Mouse (Mus musculus) lung, adult 2 months (tissue): ENCODE measurements at regions not wholly inside any gene's neighbourhood (a gene's known extent, or its start where the extent isn't known, plus 50 kb on each side); places are given as distances from the start of the nearest gene placed in this dataset.

Source experiments
- DNase-seq: peaks from one replicate; pipeline ENCODE4 v3.0.0; 2022
- H3K4me1 ChIP-seq: fragments of 200-500 bp; 2 replicates; pipeline ENCODE4 v1.6.1; 2011; ENCODE audit warnings: low read length; ENCODE audit not compliant: control insufficient read depth, insufficient read depth
- H3K4me3 ChIP-seq: fragments of 200-500 bp; replicated peaks from 2 replicates; pipeline ENCODE3; 2011; ENCODE audit warnings: low read depth, mild to moderate bottlenecking, control low read depth, low read length; ENCODE audit errors: extremely low read depth
- CTCF ChIP-seq: fragments of 200-500 bp; IDR thresholded peaks from 2 replicates; pipeline ENCODE4 v1.5.1; 2011; ENCODE audit warnings: mild to moderate bottlenecking, low read length, control low read depth; ENCODE audit not compliant: insufficient read depth
- POLR2A ChIP-seq: fragments of 200-500 bp; IDR thresholded peaks from 2 replicates; pipeline ENCODE4 v1.6.1; 2011; ENCODE audit warnings: low read depth, mild to moderate bottlenecking, control low read depth, low read length, borderline replicate concordance; ENCODE audit errors: extremely low read depth
- WGBS: fragments of 180-500 bp; shearing (Covaris S2); methylation state at CpG from one replicate; pipeline ENCODE4 v1.1.7; 2018; 5-methylcytosine and 5-hydroxymethylcytosine counted together

- WGBS: 83% methylated on average over 2 of the region's 2 CpGs
- TF ChIP-seq CTCF (no peak), POLR2A (no peak)
Observed at GRCm38 (mm10) chr15:24635620-24636019, 777.9 kb downstream of the Basp1 start.

DNA sequence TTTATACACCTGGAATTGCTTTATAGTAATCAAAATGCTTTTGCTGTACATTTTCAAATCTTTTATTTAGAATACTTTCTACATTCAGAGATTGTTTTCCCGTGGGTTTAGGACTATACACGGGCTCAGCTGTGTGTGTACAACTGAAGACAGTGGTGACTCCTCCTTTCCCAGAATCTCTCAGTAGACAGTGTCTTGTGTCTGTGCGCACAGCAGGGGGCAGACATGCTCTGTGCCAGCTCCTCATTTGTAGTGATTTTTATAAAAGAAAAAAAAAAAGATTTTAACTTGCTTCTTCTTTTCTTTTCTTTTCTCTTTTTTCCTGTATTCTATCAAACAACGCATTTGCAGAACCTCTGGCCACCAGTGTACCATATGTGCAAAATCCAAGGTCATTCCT, 817.3 kb downstream of the Basp1 start:
- DNase-seq: no peak
- Histone ChIP-seq H3K4me3 (no peak overlapping the region), H3K4me1 (no peaks in the 10 kb centered on the region)
- TF ChIP-seq CTCF (peak; percentile 36; the same call in 1 of the 2 replicates), POLR2A (no peak)
- 23% methylated on average over 4 of the region's 4 CpGs for WGBS

More at GRCm38 (mm10) chr15:24635620-24636019, 777.9 kb downstream of the Basp1 start:
- H3K4me3 ChIP-seq: no peak overlapping the region
- DNase-seq: no peak
- H3K4me1 ChIP-seq: no peaks in the 10 kb centered on the region

DNA sequence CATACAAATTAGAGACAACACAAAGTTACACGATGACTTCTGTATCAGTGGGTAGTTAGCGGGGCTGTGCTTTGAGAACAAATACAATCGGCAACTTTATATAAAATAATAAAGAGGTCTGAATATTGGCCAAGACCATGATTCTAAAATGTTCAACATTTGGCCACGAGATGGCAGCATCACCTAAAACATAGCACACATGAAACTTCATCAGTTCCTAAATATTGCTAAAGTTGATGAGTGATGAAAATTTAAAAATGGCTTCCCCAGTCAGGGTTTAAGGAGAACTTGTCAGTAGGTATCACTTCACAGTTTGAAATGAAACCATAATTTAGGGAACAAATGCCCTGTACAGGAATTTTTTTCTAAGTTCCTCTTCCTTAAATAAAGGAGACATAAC, 824.6 kb downstream of the Basp1 start:
- 15% methylated on average over 4 of the region's 4 CpGs for WGBS
- Histone ChIP-seq H3K4me1 (no peaks in the 10 kb centered on the region), H3K4me3 (no peak overlapping the region)
- DNase-seq: peak; percentile 13
- TF ChIP-seq CTCF (no peak), POLR2A (no peak)

DNA sequence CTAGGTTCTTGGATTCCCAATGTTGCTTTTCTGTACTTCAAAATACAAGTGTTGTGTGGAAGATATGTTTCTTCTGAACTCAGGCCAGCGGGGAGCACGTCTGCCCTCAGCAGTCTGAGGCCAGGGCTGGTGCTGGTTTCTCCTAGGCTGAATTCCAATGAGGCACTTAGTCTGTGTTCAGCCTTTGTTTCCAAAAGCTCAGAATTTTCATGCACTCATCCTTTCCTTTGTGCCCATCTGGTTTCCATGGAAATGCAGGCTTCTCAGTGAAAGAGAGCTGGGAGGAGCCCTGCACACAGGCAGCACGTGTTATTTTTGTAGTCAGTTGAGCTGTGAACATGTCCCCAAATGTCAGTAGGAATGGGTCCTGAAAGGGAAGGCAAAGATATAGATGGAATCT, 846.6 kb downstream of the Basp1 start:
- 49% methylated on average over 3 of the region's 3 CpGs for WGBS
- TF ChIP-seq POLR2A: no peak
- TF ChIP-seq CTCF: no peak
- H3K4me3 ChIP-seq: no peak overlapping the region
- H3K4me1 ChIP-seq: no peaks in the 10 kb centered on the region
- no peak for DNase-seq

DNA sequence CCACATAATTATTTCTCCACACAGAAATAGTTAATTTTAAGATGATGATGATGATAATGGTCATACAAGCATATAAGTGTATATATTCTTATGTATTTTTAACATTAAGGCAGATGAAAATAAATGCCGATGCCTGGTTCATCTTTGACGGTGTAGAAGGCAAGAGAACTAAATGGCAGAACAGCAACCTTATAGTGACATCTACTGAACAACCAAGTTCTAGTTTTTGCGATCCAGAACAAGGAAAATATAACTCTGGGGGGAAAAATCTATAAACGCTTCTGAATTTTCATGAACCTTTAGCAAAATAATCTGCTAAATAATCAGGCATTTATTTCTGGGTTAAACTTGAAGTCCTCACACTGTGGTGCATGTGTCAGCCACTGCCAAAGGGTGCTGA, 856.8 kb downstream of the Basp1 start:
- Histone ChIP-seq H3K4me3 (no peak overlapping the region), H3K4me1 (no peaks in the 10 kb centered on the region)
- DNase-seq: no peak
- TF ChIP-seq CTCF (no peak), POLR2A (no peak)
- WGBS: 87% methylated on average over 4 of the region's 4 CpGs

DNA sequence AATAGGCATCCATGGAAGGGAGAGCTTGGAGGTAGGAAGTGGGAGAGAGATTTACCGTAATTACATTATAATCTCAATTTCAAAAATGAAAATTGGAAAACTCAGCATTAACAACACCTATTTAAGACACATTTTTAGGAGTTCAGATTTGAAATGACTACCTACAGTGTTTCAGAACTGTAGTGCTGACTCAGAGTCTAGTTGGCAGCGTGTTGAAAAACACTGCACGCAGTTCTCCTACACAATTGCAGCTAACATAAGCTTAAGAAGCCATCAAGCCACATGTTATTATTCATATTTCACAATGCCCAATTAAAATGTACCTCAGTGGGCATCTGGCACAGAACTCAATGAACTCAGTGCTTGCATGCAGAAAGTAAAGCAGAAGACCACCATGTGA, 863.5 kb downstream of the Basp1 start:
- 92% methylated on average over 3 of the region's 3 CpGs for WGBS
- TF ChIP-seq POLR2A (no peak), CTCF (no peak)
- Histone ChIP-seq H3K4me3 (no peak overlapping the region), H3K4me1 (no peaks in the 10 kb centered on the region)
- DNase-seq: no peak

DNA sequence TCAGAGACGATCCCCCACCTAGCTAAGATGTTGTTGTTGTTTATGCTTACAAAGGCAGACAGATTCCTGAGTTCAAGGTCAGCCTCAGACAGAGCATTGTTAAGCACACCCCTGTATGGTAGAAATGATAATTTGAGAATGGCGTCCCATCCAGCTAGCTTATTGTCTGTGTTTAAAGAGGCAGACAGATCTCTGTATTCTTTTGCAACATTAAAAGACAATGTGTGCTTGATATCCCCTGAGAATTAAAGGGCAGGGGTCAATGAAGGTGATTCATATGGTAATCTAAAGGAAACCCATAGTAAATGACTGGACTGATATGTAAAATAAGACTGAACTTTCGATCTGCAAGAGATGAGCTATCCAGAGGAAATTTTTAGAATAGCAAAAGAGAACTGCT, 883.5 kb downstream of the Basp1 start:
- no peak for DNase-seq
- WGBS: 81% methylated on average over 3 of the region's 3 CpGs
- Histone ChIP-seq H3K4me1 (no peaks in the 10 kb centered on the region), H3K4me3 (no peak overlapping the region)
- no peak for TF ChIP-seq CTCF

GRCm38 (mm10) chr15:24527379-24527778, 886.2 kb downstream of the Basp1 start:
- no peak for DNase-seq
- 62% methylated on average over 5 of the region's 5 CpGs for WGBS
- Histone ChIP-seq H3K4me3 (no peak overlapping the region), H3K4me1 (no peaks in the 10 kb centered on the region)
- no peak for TF ChIP-seq POLR2A
- TF ChIP-seq CTCF: no peak

- H3K4me3 ChIP-seq: no peak overlapping the region
- TF ChIP-seq POLR2A (no peak), CTCF (no peak)
- WGBS: 71% methylated on average over 9 of the region's 9 CpGs
- no peaks in the 10 kb centered on the region for H3K4me1 ChIP-seq
- DNase-seq: no peak
Observed at GRCm38 (mm10) chr15:24513926-24514325, 899.6 kb downstream of the Basp1 start.

DNA sequence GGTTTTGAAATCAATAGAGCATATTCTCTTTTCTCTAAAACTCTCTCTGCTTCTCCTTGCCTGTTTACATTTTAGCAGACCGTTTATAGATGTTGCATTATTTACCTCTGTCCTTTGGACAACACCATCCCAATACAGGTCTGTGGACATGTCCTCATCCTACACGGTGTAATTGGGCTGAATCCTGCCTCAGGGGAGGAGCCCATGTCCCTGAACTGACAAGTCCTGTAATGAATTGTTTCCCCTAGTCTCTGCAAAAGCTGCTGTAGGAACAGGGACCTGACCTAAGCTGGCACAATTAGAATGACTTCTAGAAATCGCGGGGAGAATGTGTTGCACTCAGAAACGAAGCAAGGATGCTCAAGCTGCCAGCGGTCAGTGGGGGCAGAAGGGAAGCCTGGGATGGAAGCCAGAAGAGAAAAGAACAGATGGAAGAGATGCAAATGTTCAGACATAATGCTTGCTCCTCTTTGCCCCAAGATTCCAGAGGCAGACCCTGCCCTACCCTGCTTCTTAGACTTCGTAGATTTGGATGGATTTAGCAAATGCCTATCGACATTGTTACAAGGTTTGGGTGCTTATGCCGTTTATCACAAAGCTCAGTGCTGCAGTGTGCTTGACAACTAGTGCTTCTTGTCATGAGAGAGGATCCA, 911.5 kb downstream of the Basp1 start:
- no peak for DNase-seq
- Histone ChIP-seq H3K4me1 (no peaks in the 10 kb centered on the region), H3K4me3 (no peak overlapping the region)
- TF ChIP-seq POLR2A (no peak), CTCF (no peak)
- 62% methylated on average over 9 of the region's 9 CpGs for WGBS
